Mouse (Mus musculus): ENCODE results near the gene Hspa8. TPM values are rescaled to one million over a fixed set of nuclear protein-coding genes. Genes with fewer than 3 reads are reported as not detected.
A peak's percentile ranks its signal among the peaks of the same experiment; 100 is the strongest.
"Not testable (repeated sequence)": the region's sequence is repeated elsewhere in the genome, so short reads cannot be mapped to it uniquely, and the experiment has no call there.

Gene Hspa8
- 1,000 to 10,000 TPM; 1,183 to 1,197 TPM for total RNA-seq (2021)
- long read RNA-seq, experiment 1, transcript Hspa8-201 (9 exons, 2,394 nt) = major isoform, 863 of 1,056 reads
- long read RNA-seq, experiment 1, partial matches to known transcripts = 185 of 1,056 reads
- long read RNA-seq, experiment 1, other reads (novel, unspliced or antisense) = 8 of 1,056 reads
- long read RNA-seq, experiment 2, transcript Hspa8-201 (9 exons, 2,394 nt) = major isoform, 899 of 996 reads
- long read RNA-seq, experiment 2, partial matches to known transcripts = 81 of 996 reads
- long read RNA-seq, experiment 2, other reads (novel, unspliced or antisense) = 16 of 996 reads

GRCm38 (mm10) chr9:40800675-40801612 lies at the start of gene Hspa8:
Hspa8 (plus strand) TSS chr9:40800984.
- DNase-seq = peak; percentile 100

- DNase-seq = no peak
Measured at GRCm38 (mm10) chr9:40751749-40752148, 49.0 kb upstream of the Hspa8 start.

GRCm38 (mm10) chr9:40756401-40756800 lies 44.4 kb upstream of the Hspa8 start:
- DNase-seq = no peak

- no peak for DNase-seq
Measured at GRCm38 (mm10) chr9:40757105-40757626, 43.6 kb upstream of the Hspa8 start.

GRCm38 (mm10) chr9:40757685-40758270 lies 43.0 kb upstream of the Hspa8 start:
- peak; percentile 56 for DNase-seq

DNA sequence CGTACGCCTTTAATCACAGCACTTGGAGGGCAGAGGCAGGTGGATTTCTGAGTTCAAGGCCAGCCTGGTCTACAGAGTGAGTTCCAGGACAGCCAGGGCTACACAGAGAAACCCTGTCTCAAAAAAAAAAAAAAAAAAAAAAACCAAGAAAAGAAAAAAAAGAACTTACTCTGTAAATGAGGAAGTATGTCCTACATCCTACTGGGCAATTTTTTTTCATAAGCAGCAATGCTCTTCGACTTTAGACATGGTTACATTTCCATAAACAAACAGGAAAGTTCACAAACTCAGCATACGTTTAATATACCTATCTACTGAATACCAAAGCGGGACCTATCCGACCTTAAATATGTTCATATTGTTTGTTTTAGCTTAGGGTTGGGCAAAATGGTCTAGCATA lies 38.4 kb upstream of the Hspa8 start:
- DNase-seq = no peak

DNA sequence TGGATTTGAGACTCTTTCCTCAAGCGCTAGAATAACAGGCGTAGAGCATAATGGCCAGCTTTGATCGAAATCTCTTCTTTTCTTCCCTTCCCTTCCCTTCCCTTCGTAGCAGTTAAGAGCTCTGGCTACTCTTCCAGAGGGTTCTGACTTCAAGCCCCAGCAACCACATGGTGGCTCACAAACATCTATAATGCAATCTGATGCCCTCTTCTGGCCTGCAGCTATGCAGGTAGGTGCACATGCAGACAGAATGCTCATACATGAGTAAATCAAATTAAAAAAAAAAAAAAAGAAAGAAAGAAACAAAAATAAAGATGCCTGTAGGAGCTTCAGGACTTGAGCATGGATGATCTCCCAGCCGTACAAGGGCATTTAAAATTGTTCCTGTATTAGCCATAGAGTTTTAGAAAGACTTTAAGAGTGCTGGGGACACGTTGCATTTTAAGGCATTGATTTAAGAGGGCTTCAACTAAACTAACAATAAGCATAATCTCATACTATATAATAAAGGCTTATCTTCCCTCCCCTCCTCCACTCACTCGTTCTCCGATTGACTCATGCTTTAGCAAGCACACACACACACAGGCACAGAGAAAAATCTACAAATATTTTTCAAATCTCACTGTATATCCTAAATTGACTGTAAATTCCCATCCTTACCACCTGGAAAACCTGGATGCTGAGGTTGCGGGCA lies 35.8 kb upstream of the Hspa8 start:
- no peak for DNase-seq

DNA sequence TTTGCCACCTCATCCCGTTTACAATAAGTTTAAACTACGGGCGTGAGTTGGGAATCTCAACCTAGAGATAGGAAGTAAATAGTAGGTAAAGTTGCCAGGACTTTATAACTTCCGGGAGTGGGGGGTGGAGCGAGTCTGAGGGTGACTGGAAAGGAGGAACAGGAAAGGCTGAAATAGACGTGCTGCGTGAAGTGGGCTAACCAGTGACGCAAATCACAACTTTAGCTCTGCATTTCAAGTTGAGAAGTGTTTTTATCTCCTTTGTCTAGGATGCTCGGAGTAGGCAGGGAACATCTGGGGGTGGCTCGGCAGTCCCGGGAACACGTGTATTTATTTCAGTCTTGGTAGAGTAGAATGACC lies 35.2 kb upstream of the Hspa8 start:
- DNase-seq = no peak

- DNase-seq = no peak
Measured at GRCm38 (mm10) chr9:40766058-40766605, 34.7 kb upstream of the Hspa8 start.

GRCm38 (mm10) chr9:40767946-40768345 lies 32.8 kb upstream of the Hspa8 start:
- no peak for DNase-seq

- DNase-seq = peak; percentile 24
Measured at GRCm38 (mm10) chr9:40772246-40772645, 28.5 kb upstream of the Hspa8 start.

DNA sequence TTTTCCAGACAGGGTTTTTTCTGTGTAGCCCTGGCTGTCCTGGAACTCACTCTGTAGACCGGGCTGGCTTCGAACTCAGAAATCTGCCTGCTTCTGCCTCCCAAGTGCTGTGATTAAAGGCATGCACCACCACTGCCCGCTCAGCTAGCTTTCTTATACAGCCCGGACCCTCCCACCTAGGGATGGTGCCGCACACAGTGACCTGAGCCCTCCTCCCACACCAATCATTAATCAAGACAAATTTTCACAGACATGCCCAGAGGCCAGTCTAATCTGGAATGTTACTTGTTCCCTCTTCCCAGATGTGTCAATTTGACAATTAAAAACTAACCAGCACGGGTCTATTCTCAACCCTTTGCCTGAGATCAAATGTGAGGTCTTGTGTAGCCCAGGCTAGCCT lies 27.6 kb upstream of the Hspa8 start:
- not testable (repeated sequence) for DNase-seq

DNA sequence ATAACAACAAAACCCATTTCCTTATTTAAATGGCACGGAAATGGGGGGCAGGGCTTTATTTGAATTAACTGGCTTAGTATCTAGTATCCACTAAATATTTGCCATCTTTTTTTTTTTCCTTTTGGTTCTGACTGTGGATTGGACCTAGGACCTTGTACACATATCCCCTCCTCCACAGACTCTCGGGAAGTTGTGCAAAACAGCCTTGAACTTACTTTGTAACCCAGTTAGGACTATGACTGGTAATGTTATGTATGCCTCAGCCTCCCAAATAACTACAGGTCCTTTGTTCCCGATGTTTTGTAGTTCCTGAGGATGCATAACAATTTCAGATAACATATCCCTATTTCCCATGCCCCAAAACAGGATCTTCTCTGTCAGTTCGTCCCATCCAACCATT lies 26.9 kb upstream of the Hspa8 start:
- DNase-seq = no peak

- no peak for DNase-seq
Measured at GRCm38 (mm10) chr9:40776044-40776443, 24.7 kb upstream of the Hspa8 start.

GRCm38 (mm10) chr9:40776459-40777248 lies 24.1 kb upstream of the Hspa8 start:
- no peak for DNase-seq

DNA sequence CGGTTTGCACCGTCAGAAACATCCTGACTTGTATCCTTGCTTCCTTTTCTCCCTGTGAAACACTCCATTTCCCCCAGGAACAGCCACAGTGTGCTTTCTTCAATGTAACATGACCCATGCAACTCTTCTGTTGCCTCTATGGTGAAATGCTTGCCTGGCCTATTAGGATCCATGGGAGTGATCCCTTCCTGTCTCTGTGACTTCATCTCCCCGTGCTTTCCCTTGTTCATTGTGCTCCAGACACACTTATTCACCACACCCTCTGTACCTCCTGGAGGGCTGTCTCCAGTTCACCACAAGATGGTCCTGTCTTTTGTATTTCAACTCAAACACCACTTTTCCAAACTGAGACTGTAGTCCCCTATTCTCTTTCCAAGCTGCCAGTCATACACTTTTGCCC lies 20.7 kb upstream of the Hspa8 start:
- no peak for DNase-seq

DNA sequence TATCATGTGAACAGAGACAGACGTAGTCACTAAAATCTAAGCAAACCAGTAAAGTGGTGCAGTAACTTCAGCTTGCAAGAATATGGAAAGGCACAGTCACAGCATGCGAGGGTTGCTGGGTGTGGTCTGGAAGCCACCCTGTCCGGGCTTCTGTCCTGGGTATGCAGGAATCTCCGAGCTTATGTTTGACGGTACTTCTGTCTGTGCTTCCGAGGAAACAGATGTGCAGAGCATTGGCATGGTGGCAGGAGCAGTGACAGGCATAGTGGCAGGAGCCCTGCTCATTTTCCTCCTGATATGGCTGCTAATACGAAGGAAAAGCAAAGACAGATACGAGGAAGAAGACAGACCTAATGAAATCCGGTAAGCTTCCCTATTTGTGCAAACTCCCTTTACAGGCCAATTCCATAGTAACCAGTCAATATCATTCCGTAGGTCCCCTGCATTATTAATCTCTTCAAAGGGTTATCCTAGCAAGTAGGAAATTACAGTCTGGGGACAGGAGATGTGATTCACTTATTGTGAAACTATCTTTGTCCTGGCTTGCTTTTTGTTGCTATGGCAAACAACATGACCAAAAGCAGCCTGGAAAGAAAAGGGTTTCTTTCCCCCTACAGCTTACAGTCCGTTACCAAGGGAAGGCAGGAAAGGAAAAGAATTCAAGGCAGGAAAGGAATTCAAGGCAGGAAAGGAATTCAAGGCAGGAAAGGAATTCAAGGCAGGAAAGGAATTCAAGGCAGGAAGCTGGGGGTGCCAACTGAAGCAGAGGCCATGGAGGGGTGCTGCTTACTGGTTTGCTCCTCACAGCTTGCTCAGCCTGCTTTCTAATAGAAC lies 19.7 kb upstream of the Hspa8 start:
- no peak for DNase-seq

DNA sequence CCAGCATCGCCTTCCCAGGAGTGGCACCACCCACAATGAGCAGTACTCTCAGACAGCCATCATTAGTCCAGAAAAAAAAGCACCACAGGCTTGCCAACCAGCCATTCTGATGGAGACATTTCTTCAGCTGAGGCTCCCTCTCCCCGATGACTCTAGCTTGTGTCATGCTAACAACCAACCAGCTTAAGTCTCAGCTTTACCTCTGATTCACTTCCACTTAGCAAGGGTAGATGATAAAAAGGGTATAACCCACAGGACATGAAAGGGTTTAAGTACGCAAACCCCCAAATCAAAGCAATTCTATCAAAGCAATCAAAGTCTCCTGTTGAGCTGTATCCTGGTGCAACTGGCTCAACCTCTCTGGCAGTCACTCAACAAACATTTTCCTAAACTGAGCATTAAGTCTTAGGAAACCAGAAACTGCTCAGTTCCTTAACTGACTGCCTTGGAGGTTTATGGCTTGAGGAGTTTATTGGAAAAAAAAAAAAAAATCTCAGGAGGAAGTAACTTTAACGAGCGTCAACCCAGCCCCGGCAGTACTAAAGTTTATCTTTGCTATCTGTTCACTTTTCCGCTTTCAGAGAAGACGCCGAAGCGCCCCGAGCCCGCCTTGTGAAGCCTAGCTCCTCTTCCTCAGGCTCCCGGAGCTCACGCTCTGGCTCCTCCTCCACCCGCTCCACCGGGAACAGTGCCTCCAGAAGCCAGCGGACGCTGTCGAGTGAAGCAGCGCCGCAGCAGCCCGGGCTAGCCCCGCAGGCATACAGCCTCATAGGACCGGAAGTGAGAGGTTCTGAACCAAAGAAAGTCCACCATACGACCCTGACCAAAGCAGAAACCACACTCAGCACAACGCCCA lies 18.8 kb upstream of the Hspa8 start:
- peak; percentile 58 for DNase-seq

Data from gastrocnemius, postnatal 25 days (tissue).